Mouse (Mus musculus): ENCODE results near the gene Adarb2. TPM values are rescaled to one million over a fixed set of nuclear protein-coding genes. Genes with fewer than 3 reads are reported as not detected.

The Adarb2 gene
- total and polyA plus RNA-seq, 3 experiments, result not detected

DNA sequence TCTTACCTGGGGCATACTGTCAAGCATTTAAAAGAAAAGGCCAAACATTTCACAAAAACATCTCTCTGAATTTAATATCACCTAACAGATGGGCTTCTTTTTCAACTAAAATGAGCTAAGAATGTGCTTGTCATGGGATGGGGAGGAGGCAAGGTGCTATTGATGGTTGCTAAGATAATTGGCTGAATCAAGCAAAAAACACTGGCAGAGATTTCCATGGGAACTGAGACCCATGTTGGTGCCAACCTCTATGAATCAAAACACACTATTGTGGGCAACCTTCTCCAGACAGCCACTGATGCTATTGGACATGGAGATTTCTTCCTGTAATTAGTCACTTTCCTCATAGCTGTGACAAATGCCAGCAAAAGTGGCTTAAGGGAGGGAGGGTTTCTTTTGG lies 357.8 kb downstream of the Adarb2 start:
- no peak for TF ChIP-seq IRF4 (IDR thresholded peaks at IDR 0.05; ENCODE audit: low read depth, low read length)
- TF ChIP-seq POLR2AphosphoS2 (IDR thresholded peaks at IDR 0.05; ENCODE audit: low read depth, low read length), result no peak
- TF ChIP-seq EP300 (IDR thresholded peaks at IDR 0.05; ENCODE audit: low read length), result no peak
- TF ChIP-seq TCF12 (IDR thresholded peaks at IDR 0.05; ENCODE audit: low read depth, low read length), result no peak
- TF ChIP-seq ZMIZ1 (IDR thresholded peaks at IDR 0.05; ENCODE audit: low read depth, low read length), result no peak
- no peak for TF ChIP-seq ELF1 (IDR thresholded peaks at IDR 0.05; ENCODE audit: low read depth, low read length)
- TF ChIP-seq SMC3 (IDR thresholded peaks at IDR 0.05; ENCODE audit: low read depth, low read length), result no peak
- no peak for TF ChIP-seq NRF1 (IDR thresholded peaks at IDR 0.05; ENCODE audit: low read depth, low read length)
- TF ChIP-seq E2F4 (IDR thresholded peaks at IDR 0.05; ENCODE audit: insufficient replicate concordance, low read depth, low read length), result no peak
- no peak for TF ChIP-seq POLR2A (IDR thresholded peaks at IDR 0.05; ENCODE audit: low read depth, low read length)
- no peak for TF ChIP-seq ZNF384 (IDR thresholded peaks at IDR 0.05; ENCODE audit: low read depth, low read length)
- TF ChIP-seq CHD1 (IDR thresholded peaks at IDR 0.05; ENCODE audit: low read depth, low read length), result no peak
- no peak for TF ChIP-seq MAX (IDR thresholded peaks at IDR 0.05; ENCODE audit: low read length)
- TF ChIP-seq USF1 (IDR thresholded peaks at IDR 0.05; ENCODE audit: low read depth, low read length), result no peak
- no peak for TF ChIP-seq TBP (conservative IDR thresholded peaks at IDR 0.05; ENCODE audit: low read depth, low read length)
- Histone ChIP-seq H3K27ac (ENCODE audit: insufficient read depth, low read depth) (no peak overlapping the region), H3K27me3 (replicated peaks) (no peaks in the 10 kb centered on the region), H3K9ac (ENCODE audit: insufficient read depth, low read depth) (no peak overlapping the region), H3K79me2 (replicated peaks; ENCODE audit: control insufficient read depth, extremely low read depth, insufficient read depth, poor library complexity, severe bottlenecking) (no peaks in the 10 kb centered on the region), H3K9me3 (replicated peaks; ENCODE audit: low read length) (no peaks in the 10 kb centered on the region), H3K4me1 (ENCODE audit: control insufficient read depth in 1 of 2, insufficient read depth in 2 of 2) (no peaks in the 10 kb centered on the region), H3K4me2 (ENCODE audit: insufficient read depth, low read depth, poor library complexity, severe bottlenecking) (no peak overlapping the region), H3K36me3 (replicated peaks in 1 of 2; ENCODE audit: control insufficient read depth in 1 of 2, insufficient read depth in 1 of 2, low read length in 1 of 2) (no peaks in the 10 kb centered on the region), H3K4me3 (replicated peaks in 1 of 3; ENCODE audit: low read depth in 2 of 3, low read length in 2 of 3, poor library complexity in 1 of 3) (no peak overlapping the region)
- in situ Hi-C loops (cut with MboI; ENCODE audit: low pct_ligation_motif_present, low pct_unique_long_range_greater_than_20kb, low sequenced_read_pairs), result no loop called here
- DNase-seq (ENCODE audit: extremely low read depth), result no peak
- dilution Hi-C loops (cut with MboI; ENCODE audit: extremely low pct_ligation_motif_present, extremely low pct_unique_long_range_greater_than_20kb, low sequenced_read_pairs), result no loop called here

DNA sequence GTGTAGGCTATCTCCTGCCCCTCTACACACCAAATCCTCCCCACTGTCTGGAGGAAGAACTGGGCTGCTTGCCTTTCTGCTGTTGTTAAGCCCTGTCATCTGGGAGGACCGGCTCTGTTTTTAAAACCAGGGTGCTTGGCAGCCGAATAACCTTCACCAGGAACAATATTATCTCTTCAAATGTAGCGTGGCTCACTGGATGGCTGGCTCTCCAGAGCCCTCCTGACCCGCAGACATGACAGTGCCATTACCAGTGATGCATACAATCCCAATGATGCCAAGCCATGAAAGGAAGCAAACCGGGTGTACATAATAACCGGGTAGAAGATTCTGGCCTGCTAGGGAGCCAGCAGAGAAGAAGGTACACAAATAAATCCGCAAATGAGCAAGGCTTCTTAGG lies 360.5 kb downstream of the Adarb2 start:
- Histone ChIP-seq H3K9me3 (replicated peaks; ENCODE audit: low read length) (no peaks in the 10 kb centered on the region), H3K27me3 (replicated peaks) (no peaks in the 10 kb centered on the region), H3K79me2 (replicated peaks; ENCODE audit: control insufficient read depth, extremely low read depth, insufficient read depth, poor library complexity, severe bottlenecking) (no peaks in the 10 kb centered on the region), H3K4me2 (ENCODE audit: insufficient read depth, low read depth, poor library complexity, severe bottlenecking) (no peak overlapping the region), H3K4me3 (replicated peaks in 1 of 3; ENCODE audit: low read depth in 2 of 3, low read length in 2 of 3, poor library complexity in 1 of 3) (no peak overlapping the region), H3K4me1 (ENCODE audit: control insufficient read depth in 1 of 2, insufficient read depth in 2 of 2) (no peaks in the 10 kb centered on the region), H3K36me3 (replicated peaks in 1 of 2; ENCODE audit: control insufficient read depth in 1 of 2, insufficient read depth in 1 of 2, low read length in 1 of 2) (no peaks in the 10 kb centered on the region), H3K9ac (ENCODE audit: insufficient read depth, low read depth) (no peak overlapping the region), H3K27ac (ENCODE audit: insufficient read depth, low read depth) (no peak overlapping the region)
- TF ChIP-seq SMC3 (IDR thresholded peaks at IDR 0.05; ENCODE audit: low read depth, low read length), result no peak
- no peak for TF ChIP-seq POLR2AphosphoS2 (IDR thresholded peaks at IDR 0.05; ENCODE audit: low read depth, low read length)
- no peak for TF ChIP-seq NRF1 (IDR thresholded peaks at IDR 0.05; ENCODE audit: low read depth, low read length)
- no peak for TF ChIP-seq USF1 (IDR thresholded peaks at IDR 0.05; ENCODE audit: low read depth, low read length)
- TF ChIP-seq CHD2 (IDR thresholded peaks at IDR 0.05; ENCODE audit: low read length), result no peak
- TF ChIP-seq ETS1 (conservative IDR thresholded peaks at IDR 0.05; ENCODE audit: low read depth, low read length), result no peak
- no peak for TF ChIP-seq MAX (IDR thresholded peaks at IDR 0.05; ENCODE audit: low read length)
- TF ChIP-seq ELF1 (IDR thresholded peaks at IDR 0.05; ENCODE audit: low read depth, low read length), result no peak
- TF ChIP-seq MAZ (IDR thresholded peaks at IDR 0.05; ENCODE audit: low read depth, low read length), result no peak
- no peak for TF ChIP-seq CTCF (conservative IDR thresholded peaks at IDR 0.05 in 1 of 2, IDR thresholded peaks at IDR 0.05 in 1 of 2; ENCODE audit: low read depth in 2 of 2, low read length in 2 of 2)
- TF ChIP-seq ZNF384 (IDR thresholded peaks at IDR 0.05; ENCODE audit: low read depth, low read length), result no peak
- TF ChIP-seq JUN (IDR thresholded peaks at IDR 0.05; ENCODE audit: insufficient read depth, low read depth, low read length), result no peak
- TF ChIP-seq BHLHE40 (IDR thresholded peaks at IDR 0.05; ENCODE audit: low read depth, low read length), result no peak
- TF ChIP-seq PAX5 (IDR thresholded peaks at IDR 0.05; ENCODE audit: low read length), result no peak
- in situ Hi-C loops (cut with MboI; ENCODE audit: low pct_ligation_motif_present, low pct_unique_long_range_greater_than_20kb, low sequenced_read_pairs), result no loop called here
- dilution Hi-C loops (cut with MboI; ENCODE audit: extremely low pct_ligation_motif_present, extremely low pct_unique_long_range_greater_than_20kb, low sequenced_read_pairs), result no loop called here
- no peak for DNase-seq (ENCODE audit: extremely low read depth)
